Mouse (Mus musculus) limb, embryonic 11.5 days (tissue): Measurements from ENCODE around the gene Mrrf. TPM values are rescaled to one million over a fixed set of nuclear protein-coding genes. Genes with fewer than 3 reads are reported as not detected.

ENCODE experiments used
- ATAC-seq: fragments of 200-750 bp; cut with Nextera tagmentation; 2 replicates; pipeline ENCODE4 v1.8.0; 2017; ENCODE audit warnings: low read depth; ENCODE audit not compliant: insufficient number of reproducible peaks, low FRiP score, low TSS enrichment
- DNase-seq: peaks from one replicate; pipeline ENCODE4 v3.0.0-alpha.2; 2015; ENCODE audit warnings: low spot score
- H3K27ac ChIP-seq: fragments of 300-500 bp; sonication (generic); replicated peaks from 2 replicates; pipeline ENCODE4 v1.5.1; 2014; ENCODE audit warnings: low read depth, mild to moderate bottlenecking, low read length
- H3K27me3 ChIP-seq: fragments of 300-500 bp; sonication (generic); 2 replicates; pipeline ENCODE4 v1.6.1; 2014; ENCODE audit warnings: mild to moderate bottlenecking, low read length, mixed read lengths; ENCODE audit not compliant: control insufficient read depth, insufficient read depth
- H3K36me3 ChIP-seq: fragments of 300-500 bp; sonication (generic); 2 replicates; pipeline ENCODE4 v1.6.1; 2014; ENCODE audit warnings: mild to moderate bottlenecking, low read length, moderate library complexity, mixed read lengths; ENCODE audit not compliant: control insufficient read depth, insufficient read depth
- H3K4me1 ChIP-seq: fragments of 300-500 bp; sonication (generic); 2 replicates; pipeline ENCODE4 v1.6.1; 2014; ENCODE audit warnings: low read length, mixed read lengths; ENCODE audit not compliant: control insufficient read depth, insufficient read depth
- H3K4me2 ChIP-seq: fragments of 300-500 bp; sonication (generic); 2 replicates; pipeline ENCODE4 v1.6.1; 2014; ENCODE audit warnings: low read depth, mild to moderate bottlenecking, moderate library complexity; ENCODE audit not compliant: severe bottlenecking
- H3K4me3 ChIP-seq: fragments of 300-500 bp; sonication (generic); 2 replicates; pipeline ENCODE4 v1.5.1; 2014; ENCODE audit warnings: low read depth, low read length
- H3K9ac ChIP-seq: fragments of 300-500 bp; sonication (generic); 2 replicates; pipeline ENCODE4 v1.6.1; 2014; ENCODE audit warnings: mild to moderate bottlenecking, low read length
- H3K9me3 ChIP-seq: fragments of 300-500 bp; sonication (generic); 2 replicates; pipeline ENCODE4 v1.6.1; 2016; ENCODE audit warnings: low read length; ENCODE audit not compliant: control insufficient read depth
- WGBS: fragments of 180-500 bp; shearing (Covaris S2); extraction: QIAGEN DNeasy Blood & Tissue Kit; methylation state at CpG from one replicate; pipeline ENCODE4 v1.1.7; 2014; 5-methylcytosine and 5-hydroxymethylcytosine counted together
- polyA plus RNA-seq: library from polyadenylated mRNA; unstranded; fragments of >200 nt; fragmentation: Nextera tagmentation; extraction: Ambion mirVana; gene quantifications from 2 replicates; pipeline ENCODE4 v1.2.1, GENCODE M21; 2014

Gene Mrrf
- polyA plus RNA-seq, 1 experiment from 2014 or later: 26.5 TPM

DNA sequence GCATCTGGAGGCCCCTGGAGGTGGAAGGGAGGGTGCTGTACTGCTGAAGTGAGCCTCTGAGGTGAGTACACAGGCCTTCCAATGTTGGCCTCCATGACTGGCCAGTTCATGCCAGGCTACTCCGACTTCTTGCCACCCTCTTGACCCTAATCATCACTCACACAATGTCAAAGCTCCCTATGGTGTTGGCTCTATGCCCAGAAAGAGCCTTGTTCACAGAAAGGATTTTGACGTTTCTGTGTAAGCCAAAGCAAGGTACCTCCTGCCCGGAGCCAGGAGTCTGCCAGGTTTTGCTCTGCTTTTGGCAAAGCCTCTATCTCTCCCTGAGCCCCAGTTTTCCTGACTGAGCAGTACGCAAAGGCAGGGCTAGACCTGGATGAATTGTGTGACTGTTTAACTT lies 99.7 kb downstream of the Mrrf start:
- H3K27ac ChIP-seq: no peak overlapping the region
- no peak overlapping the region for H3K4me2 ChIP-seq
- ATAC-seq (no peak), DNase-seq (no peak)
- H3K36me3 ChIP-seq: no peaks in the 10 kb centered on the region
- H3K9ac ChIP-seq: no peak overlapping the region
- H3K9me3 ChIP-seq: no peaks in the 10 kb centered on the region
- H3K4me1 ChIP-seq: 0 out of 2 replicates have a peak, but pooled peaks cover under 1% of the 10 kb centered on the region
- H3K27me3 ChIP-seq: no peaks in the 10 kb centered on the region
- 72% methylated on average over 4 of the region's 4 CpGs for WGBS
- no peak overlapping the region for H3K4me3 ChIP-seq

- no peaks in the 10 kb centered on the region for H3K36me3 ChIP-seq
These were observed 100.7 kb downstream of the Mrrf start for GRCm38 (mm10) chr2:36236889-36237288.

GRCm38 (mm10) chr2:36237557-36237956 lies 101.4 kb downstream of the Mrrf start:
- H3K27me3 ChIP-seq: no peaks in the 10 kb centered on the region
- H3K4me1 ChIP-seq: no peaks in the 10 kb centered on the region
- no peaks in the 10 kb centered on the region for H3K9me3 ChIP-seq
- DNase-seq: no peak
- no peak overlapping the region for H3K9ac ChIP-seq
- no peak for ATAC-seq
- H3K27ac ChIP-seq: no peak overlapping the region
- no peak overlapping the region for H3K4me3 ChIP-seq
- no peaks in the 10 kb centered on the region for H3K36me3 ChIP-seq
- no peak overlapping the region for H3K4me2 ChIP-seq
- 94% methylated on average over 6 of the region's 6 CpGs for WGBS

More at GRCm38 (mm10) chr2:36236889-36237288, 100.7 kb downstream of the Mrrf start:
- no peak for DNase-seq
- no peak for ATAC-seq
- Histone ChIP-seq H3K27me3 (no peaks in the 10 kb centered on the region), H3K9ac (no peak overlapping the region), H3K27ac (no peak overlapping the region), H3K4me1 (no peaks in the 10 kb centered on the region), H3K4me2 (no peak overlapping the region), H3K9me3 (no peaks in the 10 kb centered on the region), H3K4me3 (no peak overlapping the region)
- 89% methylated on average over 5 of the region's 5 CpGs for WGBS

- ATAC-seq (no peak), DNase-seq (no peak)
- no peak overlapping the region for H3K27ac ChIP-seq
- H3K4me2 ChIP-seq: no peak overlapping the region
- H3K36me3 ChIP-seq: no peaks in the 10 kb centered on the region
- H3K4me1 ChIP-seq: no peaks in the 10 kb centered on the region
- no peak overlapping the region for H3K9ac ChIP-seq
- H3K4me3 ChIP-seq: no peak overlapping the region
- no peaks in the 10 kb centered on the region for H3K9me3 ChIP-seq
- WGBS: 84% methylated on average over 3 of the region's 3 CpGs
- H3K27me3 ChIP-seq: no peaks in the 10 kb centered on the region
These were observed 102.3 kb downstream of the Mrrf start for GRCm38 (mm10) chr2:36238467-36238866.

DNA sequence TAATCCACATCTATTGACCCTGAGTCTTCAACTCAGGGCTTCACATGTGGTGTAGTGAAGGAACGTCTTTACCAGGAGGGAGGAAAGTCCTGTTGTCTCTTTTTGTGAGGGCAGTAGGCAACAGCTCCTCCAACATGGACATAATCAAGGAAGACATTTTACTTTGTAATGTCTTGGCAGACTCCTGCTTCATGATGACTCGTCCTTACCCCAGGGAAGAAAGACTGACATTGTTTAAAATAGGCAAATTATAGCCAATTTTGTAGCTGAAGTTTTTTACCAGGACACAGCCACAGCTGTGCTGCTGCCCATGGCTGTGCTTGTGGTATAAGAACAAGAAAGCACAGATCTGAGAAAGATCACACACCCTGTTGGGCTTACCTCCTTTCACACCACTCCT lies 102.8 kb downstream of the Mrrf start:
- H3K4me1 ChIP-seq: no peaks in the 10 kb centered on the region
- no peak for DNase-seq
- no peaks in the 10 kb centered on the region for H3K36me3 ChIP-seq
- H3K4me2 ChIP-seq: no peak overlapping the region
- 84% methylated on average over 2 of the region's 2 CpGs for WGBS
- ATAC-seq: no peak
- H3K9ac ChIP-seq: no peak overlapping the region
- no peak overlapping the region for H3K4me3 ChIP-seq
- no peak overlapping the region for H3K27ac ChIP-seq
- H3K27me3 ChIP-seq: no peaks in the 10 kb centered on the region
- H3K9me3 ChIP-seq: no peaks in the 10 kb centered on the region

Other genes with a start within 250 kb of the Mrrf start
- 0.74 and 0.97 TPM in 2 replicates for gene Ttll11, start 156.5 kb upstream of the Mrrf start, polyA plus RNA-seq
- 195 and 196 TPM in 2 replicates for gene Ndufa8, start 87.0 kb upstream of the Mrrf start, polyA plus RNA-seq
- not detected in 2 replicates for gene Morn5, start 86.9 kb upstream of the Mrrf start, polyA plus RNA-seq
- gene Lhx6, start 31.0 kb upstream of the Mrrf start, polyA plus RNA-seq: 0.62 and 0.83 TPM in 2 replicates
- 88.5 and 92.6 TPM in 2 replicates for gene Rbm18, start 384 bp downstream of the Mrrf start, polyA plus RNA-seq
- gene Ptgs1, start 94.0 kb downstream of the Mrrf start, polyA plus RNA-seq: 4.0 and 4.2 TPM in 2 replicates
- gene Olfr338, start 237.1 kb downstream of the Mrrf start, polyA plus RNA-seq: not detected in 2 replicates